Mouse (Mus musculus) forebrain, embryonic 14.5 days (tissue): ENCODE measurements around the gene Vstm2l. TPM values are rescaled to one million over a fixed set of nuclear protein-coding genes. Genes with fewer than 3 reads are reported as not detected.

Experiments used
- ATAC-seq: fragments of 200-750 bp; cut with Nextera tagmentation; 2 replicates; pipeline ENCODE4 v1.8.0; 2017; ENCODE audit warnings: mild to moderate bottlenecking, moderate library complexity
- DNase-seq: peaks from one replicate; pipeline ENCODE4 v3.0.0-alpha.2; 2015; ENCODE audit warnings: low spot score
- H3K27ac ChIP-seq: fragments of 300-500 bp; sonication (generic); 2 replicates; pipeline ENCODE4 v1.5.1; 2014; ENCODE audit warnings: low read depth, mild to moderate bottlenecking, control low read depth, low read length, moderate library complexity
- H3K27me3 ChIP-seq: fragments of 300-500 bp; sonication (generic); replicated peaks from 2 replicates; pipeline ENCODE4 v1.6.1; 2014; ENCODE audit warnings: low read length, control low read depth, mixed read lengths; ENCODE audit not compliant: control insufficient read depth, insufficient read depth
- H3K36me3 ChIP-seq: fragments of 300-500 bp; sonication (generic); 2 replicates; pipeline ENCODE4 v1.6.1; 2014; ENCODE audit warnings: low read length, control low read depth; ENCODE audit not compliant: control insufficient read depth, insufficient read depth
- H3K4me1 ChIP-seq: fragments of 300-500 bp; sonication (generic); 2 replicates; pipeline ENCODE4 v1.6.1; 2014; ENCODE audit warnings: antibody characterized with exemption, low read length, control low read depth; ENCODE audit not compliant: control insufficient read depth, insufficient read depth
- H3K4me2 ChIP-seq: fragments of 300-500 bp; sonication (generic); 2 replicates; pipeline ENCODE4 v1.6.1; 2014; ENCODE audit warnings: mild to moderate bottlenecking, control low read depth, low read length
- H3K4me3 ChIP-seq: fragments of 300-500 bp; sonication (generic); 2 replicates; pipeline ENCODE4 v1.5.1; 2014; ENCODE audit warnings: low read depth, low read length, control low read depth
- H3K9ac ChIP-seq: fragments of 300-500 bp; sonication (generic); 2 replicates; pipeline ENCODE4 v1.6.1; 2014; ENCODE audit warnings: mild to moderate bottlenecking, low read length, control low read depth, moderate library complexity
- H3K9me3 ChIP-seq: fragments of 300-500 bp; sonication (generic); replicated peaks from 2 replicates; pipeline ENCODE4 v1.6.1; 2016; ENCODE audit warnings: low read length, control low read depth, mixed read lengths; ENCODE audit not compliant: control insufficient read depth
- WGBS: fragments of 180-500 bp; shearing (Covaris S2); extraction: QIAGEN DNeasy Blood & Tissue Kit; methylation state at CpG from one replicate; pipeline ENCODE4 v1.1.7; 2014; 5-methylcytosine and 5-hydroxymethylcytosine counted together
- polyA plus RNA-seq: library from polyadenylated mRNA; unstranded; fragments of >200 nt; fragmentation: Nextera tagmentation; extraction: Ambion mirVana; gene quantifications from 2 replicates; pipeline ENCODE4 v1.2.1, GENCODE M21; 2014

The Vstm2l gene
- polyA plus RNA-seq, 1 experiment from 2014 or later: 4.7 TPM

DNA sequence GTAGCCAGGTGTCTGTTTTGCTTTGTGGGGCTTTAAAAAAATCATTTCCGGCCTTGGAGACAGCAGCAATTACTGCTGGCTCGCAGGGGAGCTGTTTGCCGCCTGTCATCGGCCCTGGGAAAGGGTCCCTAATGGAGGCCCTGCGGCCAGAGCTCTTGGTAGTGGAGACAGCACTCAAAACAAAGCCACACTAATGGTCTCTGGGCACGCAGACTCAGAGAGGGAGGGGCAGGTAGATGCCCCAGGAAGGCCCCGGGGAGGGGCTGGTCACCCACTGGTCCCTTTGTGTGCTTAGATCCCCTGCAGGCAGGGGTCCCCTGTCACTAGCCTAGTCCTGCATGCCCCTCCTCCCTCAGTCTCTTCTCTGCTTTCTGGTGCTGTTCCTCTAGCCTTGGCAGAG lies 9.0 kb downstream of the Vstm2l start:
- peak overlapping the region; percentile 22; the same call in 1 of the 2 replicates for H3K27ac ChIP-seq
- ATAC-seq (0 out of 2 replicates have a peak, but pooled peaks have one; percentile 31), DNase-seq (peak; percentile 51)
- no peak overlapping the region for H3K9ac ChIP-seq
- H3K9me3 ChIP-seq: no peaks in the 10 kb centered on the region
- no peak overlapping the region for H3K4me2 ChIP-seq
- peaks cover 7% of the 10 kb centered on the region; the same call in 1 of the 2 replicates for H3K4me1 ChIP-seq
- 1% methylated on average over 7 of the region's 7 CpGs for WGBS
- no peaks in the 10 kb centered on the region for H3K36me3 ChIP-seq
- H3K4me3 ChIP-seq: no peak overlapping the region
- H3K27me3 ChIP-seq: 0 out of 2 replicates have a peak, but pooled peaks cover 3% of the 10 kb centered on the region

DNA sequence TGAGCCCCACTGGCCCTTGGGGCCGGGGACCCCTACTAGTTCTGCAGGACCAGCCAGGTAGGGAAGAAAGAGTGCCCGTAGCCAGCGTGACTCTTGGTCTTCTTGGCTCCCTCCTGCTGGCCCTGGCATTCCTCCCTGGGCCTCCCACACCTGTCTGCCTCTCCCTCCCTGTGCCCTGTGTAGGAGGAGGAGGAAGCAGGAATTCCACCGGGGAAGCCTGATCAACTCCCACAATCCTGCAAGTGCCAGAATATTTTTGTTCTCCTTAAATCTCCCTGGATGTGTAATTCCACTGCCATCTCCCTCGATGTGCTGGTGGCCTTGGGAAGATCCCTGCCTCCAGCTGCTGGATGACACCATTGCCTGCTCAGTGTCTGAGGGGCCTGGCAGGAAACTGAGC lies 10.1 kb downstream of the Vstm2l start:
- Histone ChIP-seq H3K36me3 (no peaks in the 10 kb centered on the region), H3K4me2 (no peak overlapping the region), H3K4me3 (no peak overlapping the region), H3K27ac (no peak overlapping the region), H3K9ac (no peak overlapping the region), H3K27me3 (0 out of 2 replicates have a peak, but pooled peaks cover under 1% of the 10 kb centered on the region), H3K9me3 (no peaks in the 10 kb centered on the region), H3K4me1 (peaks cover 7% of the 10 kb centered on the region; the same call in 1 of the 2 replicates)
- DNase-seq (no peak), ATAC-seq (no peak)
- 66% methylated on average over 5 of the region's 5 CpGs for whole genome bisulfite sequencing

DNA sequence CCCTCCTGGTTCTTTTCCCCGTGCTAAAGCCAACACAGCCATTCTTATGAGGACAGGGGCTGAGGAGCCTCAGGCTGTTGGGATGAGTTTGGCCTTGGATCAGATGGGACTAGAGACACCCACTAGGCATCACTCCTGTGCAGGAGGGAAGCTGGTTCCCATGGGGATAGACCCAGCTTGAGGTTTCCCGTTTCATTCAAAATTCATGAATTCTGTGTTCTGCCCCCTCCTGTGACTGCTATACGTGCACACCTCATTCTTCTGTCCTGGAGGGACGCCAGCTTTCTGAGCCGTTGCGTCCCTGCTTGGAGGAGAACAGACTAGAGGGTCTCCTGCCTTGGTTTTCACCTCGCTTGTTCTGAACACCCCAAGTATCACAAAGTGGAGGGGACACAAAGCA lies 12.0 kb downstream of the Vstm2l start:
- DNase-seq: no peak
- Histone ChIP-seq H3K4me2 (no peak overlapping the region), H3K9me3 (no peaks in the 10 kb centered on the region), H3K36me3 (no peaks in the 10 kb centered on the region), H3K4me1 (peaks cover 7% of the 10 kb centered on the region; the same call in 1 of the 2 replicates), H3K4me3 (no peak overlapping the region), H3K27me3 (no peaks in the 10 kb centered on the region), H3K27ac (no peak overlapping the region), H3K9ac (no peak overlapping the region)
- no peak for ATAC-seq
- 23% methylated on average over 7 of the region's 7 CpGs for WGBS

DNA sequence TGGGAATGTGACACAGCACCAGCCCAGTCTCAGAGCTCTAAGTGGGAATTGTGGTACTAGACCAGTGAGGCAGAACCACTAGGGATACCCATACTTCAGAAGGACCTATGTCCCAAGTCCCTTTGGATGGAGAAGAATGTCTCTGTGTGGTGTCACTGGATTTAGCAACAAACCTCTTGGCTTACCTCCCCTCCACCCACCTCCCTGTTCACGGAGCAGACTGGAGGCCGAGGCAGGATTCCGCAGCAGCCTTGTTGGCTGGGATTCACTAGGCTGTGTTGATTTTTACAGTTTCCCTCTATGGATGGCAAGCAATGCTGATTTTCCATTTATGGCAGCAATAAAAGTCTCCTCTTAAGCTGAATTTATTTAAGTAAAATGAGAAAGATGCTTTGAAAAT lies 12.5 kb downstream of the Vstm2l start:
- no peak for ATAC-seq
- Histone ChIP-seq H3K4me2 (no peak overlapping the region), H3K9ac (no peak overlapping the region)

GRCm38 (mm10) chr2:157927397-157927796 lies 12.9 kb downstream of the Vstm2l start:
- DNase-seq: no peak
- Histone ChIP-seq H3K4me2 (no peak overlapping the region), H3K27ac (no peak overlapping the region), H3K4me1 (peaks cover 7% of the 10 kb centered on the region; the same call in 1 of the 2 replicates), H3K36me3 (no peaks in the 10 kb centered on the region), H3K9me3 (no peaks in the 10 kb centered on the region), H3K27me3 (no peaks in the 10 kb centered on the region), H3K9ac (no peak overlapping the region; the same call in 1 of the 2 replicates), H3K4me3 (no peak overlapping the region)
- WGBS: 51% methylated on average over 20 of the region's 20 CpGs
- ATAC-seq: no peak

More for the DNA sequence above, 12.5 kb downstream of the Vstm2l start:
- no peak for DNase-seq
- H3K4me1 ChIP-seq: peaks cover 7% of the 10 kb centered on the region; the same call in 1 of the 2 replicates
- H3K9me3 ChIP-seq: no peaks in the 10 kb centered on the region
- H3K27me3 ChIP-seq: no peaks in the 10 kb centered on the region
- WGBS: 64% methylated on average over 3 of the region's 3 CpGs
- H3K4me3 ChIP-seq: no peak overlapping the region
- H3K36me3 ChIP-seq: no peaks in the 10 kb centered on the region
- no peak overlapping the region for H3K27ac ChIP-seq

GRCm38 (mm10) chr2:157927815-157928214 lies 13.4 kb downstream of the Vstm2l start:
- no peak for ATAC-seq
- Histone ChIP-seq H3K36me3 (no peaks in the 10 kb centered on the region), H3K4me2 (no peak overlapping the region), H3K4me3 (no peak overlapping the region), H3K9me3 (no peaks in the 10 kb centered on the region), H3K4me1 (peaks cover 7% of the 10 kb centered on the region; the same call in 1 of the 2 replicates), H3K9ac (no peak overlapping the region), H3K27ac (no peak overlapping the region), H3K27me3 (no peaks in the 10 kb centered on the region)
- no peak for DNase-seq
- 5% methylated on average over 2 of the region's 2 CpGs for WGBS

DNA sequence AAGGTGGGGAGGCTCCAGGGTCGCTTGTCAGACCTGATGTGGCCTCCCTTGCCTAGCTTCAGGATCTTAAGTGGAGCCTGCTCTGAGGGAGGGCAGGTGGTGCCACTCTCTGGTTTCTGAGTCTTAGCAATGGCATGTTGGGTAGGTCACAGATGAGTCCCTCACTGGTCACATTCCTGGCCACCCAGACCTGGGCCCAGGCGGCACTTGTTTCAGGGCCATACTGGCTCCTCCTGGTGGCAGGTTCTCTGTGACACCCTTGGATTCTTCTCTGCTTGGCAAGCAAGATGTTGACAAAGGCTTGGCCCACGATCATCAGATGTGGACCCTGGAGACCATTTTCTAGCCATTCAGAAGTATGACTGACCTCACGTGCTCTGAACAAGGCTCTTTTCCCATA lies 18.2 kb downstream of the Vstm2l start:
- Histone ChIP-seq H3K27ac (no peak overlapping the region), H3K4me3 (no peak overlapping the region), H3K27me3 (no peaks in the 10 kb centered on the region), H3K36me3 (no peaks in the 10 kb centered on the region), H3K4me1 (no peaks in the 10 kb centered on the region), H3K9ac (no peak overlapping the region), H3K9me3 (no peaks in the 10 kb centered on the region), H3K4me2 (no peak overlapping the region)
- ATAC-seq (no peak), DNase-seq (no peak)
- 84% methylated on average over 4 of the region's 4 CpGs for WGBS

- H3K4me2 ChIP-seq: no peak overlapping the region
- DNase-seq: no peak
- 77% methylated on average over 11 of the region's 11 CpGs for whole genome bisulfite sequencing
- H3K4me3 ChIP-seq: no peak overlapping the region
- H3K27ac ChIP-seq: no peak overlapping the region
- H3K36me3 ChIP-seq: no peaks in the 10 kb centered on the region
- no peak for ATAC-seq
- peaks cover 10% of the 10 kb centered on the region; the same call in 1 of the 2 replicates for H3K27me3 ChIP-seq
- H3K4me1 ChIP-seq: peaks cover 4% of the 10 kb centered on the region; the same call in 1 of the 2 replicates
- no peaks in the 10 kb centered on the region for H3K9me3 ChIP-seq
- no peak overlapping the region for H3K9ac ChIP-seq
Measured at GRCm38 (mm10) chr2:157935444-157936171, 21.2 kb downstream of the Vstm2l start.

GRCm38 (mm10) chr2:157936676-157937075 lies 22.2 kb downstream of the Vstm2l start:
- H3K4me2 ChIP-seq: no peak overlapping the region
- H3K9ac ChIP-seq: no peak overlapping the region
- 82% methylated on average over 4 of the region's 4 CpGs for WGBS
- no peaks in the 10 kb centered on the region for H3K9me3 ChIP-seq
- H3K36me3 ChIP-seq: no peaks in the 10 kb centered on the region
- H3K27me3 ChIP-seq: peaks cover 17% of the 10 kb centered on the region
- no peak for DNase-seq
- H3K4me3 ChIP-seq: no peak overlapping the region
- H3K27ac ChIP-seq: no peak overlapping the region
- H3K4me1 ChIP-seq: peaks cover 10% of the 10 kb centered on the region
- ATAC-seq: no peak
